Mouse (Mus musculus) CH12.LX (cell line): ENCODE data around the gene Cstb. TPM values are rescaled to one million over a fixed set of nuclear protein-coding genes. Genes with fewer than 3 reads are reported as not detected.

Experiments used
- DNase-seq: peaks from one replicate; pipeline ENCODE4 v3.0.0-alpha.2; 2013; ENCODE audit errors: extremely low read depth
- H3K27ac ChIP-seq: 2 replicates; pipeline ENCODE4 v1.5.1; 2012; ENCODE audit warnings: low read depth, mild to moderate bottlenecking, control low read depth, moderate library complexity; ENCODE audit not compliant: insufficient read depth
- H3K27me3 ChIP-seq: replicated peaks from 2 replicates; pipeline ENCODE3; 2012; ENCODE audit warnings: inconsistent platforms
- H3K36me3 ChIP-seq, 2 experiments: replicated peaks in 1 of 2; 2 replicates each; pipeline versions ENCODE3 to v1.6.1; 2012; ENCODE audit warnings: inconsistent platforms in 1 of 2, low read length in 1 of 2, mild to moderate bottlenecking in 1 of 2, mixed read lengths in 1 of 2, moderate library complexity in 1 of 2; ENCODE audit not compliant: control insufficient read depth in 1 of 2, insufficient read depth in 1 of 2
- H3K4me1 ChIP-seq, 2 experiments: 2 replicates each; pipeline ENCODE4 v1.6.1; 2012; ENCODE audit warnings: inconsistent platforms in 1 of 2, moderate library complexity in 1 of 2; ENCODE audit not compliant: insufficient read depth in 2 of 2, control insufficient read depth in 1 of 2
- H3K4me2 ChIP-seq: 2 replicates; pipeline ENCODE4 v1.6.1; 2012; ENCODE audit warnings: low read depth, mild to moderate bottlenecking, control low read depth; ENCODE audit not compliant: poor library complexity, insufficient read depth, severe bottlenecking
- H3K4me3 ChIP-seq, 3 experiments: fragments of 150-350 bp in 1 of 3; sonication (generic) in 1 of 3; replicated peaks in 1 of 3; 2 replicates each; pipeline versions ENCODE3 to v1.5.1; 2011 to 2012; ENCODE audit warnings: low read depth in 2 of 3, low read length in 2 of 3, mild to moderate bottlenecking in 2 of 3, moderate library complexity in 2 of 3, control low read depth in 1 of 3, improper control_type of control experiment in 1 of 3, inconsistent platforms in 1 of 3, mixed read lengths in 1 of 3; ENCODE audit not compliant: poor library complexity in 1 of 3
- H3K79me2 ChIP-seq: replicated peaks from 2 replicates; pipeline ENCODE4 v1.6.1; 2012; ENCODE audit warnings: mild to moderate bottlenecking, moderate library complexity; ENCODE audit not compliant: control insufficient read depth, poor library complexity, insufficient read depth, severe bottlenecking; ENCODE audit errors: extremely low read depth
- H3K9ac ChIP-seq: 2 replicates; pipeline ENCODE4 v1.6.1; 2012; ENCODE audit warnings: low read depth, mild to moderate bottlenecking, control low read depth, moderate library complexity; ENCODE audit not compliant: insufficient read depth
- H3K9me3 ChIP-seq: replicated peaks from 2 replicates; pipeline ENCODE3; 2012; ENCODE audit warnings: low read length, inconsistent platforms, mixed read lengths
- CHD1 ChIP-seq: IDR thresholded peaks from 2 replicates; pipeline ENCODE4 v1.6.1; 2012; ENCODE audit warnings: low read depth, low read length, improper control_type of control experiment, inconsistent platforms
- CHD2 ChIP-seq: IDR thresholded peaks from 2 replicates; pipeline ENCODE4 v1.6.1; 2011; ENCODE audit warnings: low read length, improper control_type of control experiment
- CTCF ChIP-seq, 2 experiments: IDR thresholded peaks in 1 of 2; conservative IDR thresholded peaks in 1 of 2; 2 replicates each; pipeline ENCODE4 v1.5.1; 2011 to 2012; ENCODE audit warnings: low read depth in 2 of 2, low read length in 2 of 2, improper control_type of control experiment in 1 of 2, inconsistent platforms in 1 of 2, mild to moderate bottlenecking in 1 of 2, moderate library complexity in 1 of 2
- E2F4 ChIP-seq: IDR thresholded peaks from 2 replicates; pipeline ENCODE4 v1.6.1; 2011; ENCODE audit warnings: low read depth, low read length, improper control_type of control experiment; ENCODE audit not compliant: insufficient replicate concordance
- ELF1 ChIP-seq: IDR thresholded peaks from 2 replicates; pipeline ENCODE4 v1.6.1; 2014; ENCODE audit warnings: low read depth, mild to moderate bottlenecking, inconsistent platforms, low read length, improper control_type of control experiment
- EP300 ChIP-seq: IDR thresholded peaks from 2 replicates; pipeline ENCODE4 v1.6.1; 2011; ENCODE audit warnings: low read length, improper control_type of control experiment
- HCFC1 ChIP-seq: IDR thresholded peaks from 2 replicates; pipeline ENCODE4 v1.6.1; 2012; ENCODE audit warnings: low read depth, mild to moderate bottlenecking, inconsistent platforms, low read length, improper control_type of control experiment
- IRF4 ChIP-seq: IDR thresholded peaks from 2 replicates; pipeline ENCODE4 v1.6.1; 2014; ENCODE audit warnings: low read depth, mild to moderate bottlenecking, inconsistent platforms, low read length, improper control_type of control experiment
- JUN ChIP-seq: IDR thresholded peaks from 2 replicates; pipeline ENCODE4 v1.6.1; 2011; ENCODE audit warnings: low read depth, mild to moderate bottlenecking, low read length, improper control_type of control experiment, moderate library complexity; ENCODE audit not compliant: insufficient read depth
- JUND ChIP-seq: conservative IDR thresholded peaks from 2 replicates; pipeline ENCODE4 v1.6.1; 2011; ENCODE audit warnings: low read depth, low read length, improper control_type of control experiment
- KAT2A ChIP-seq: IDR thresholded peaks from 2 replicates; pipeline ENCODE4 v1.6.1; 2012; ENCODE audit warnings: low read length, improper control_type of control experiment, inconsistent platforms; ENCODE audit not compliant: insufficient replicate concordance
- MAFK ChIP-seq: IDR thresholded peaks from 2 replicates; pipeline ENCODE4 v1.6.1; 2011; ENCODE audit warnings: low read length, improper control_type of control experiment; ENCODE audit not compliant: insufficient replicate concordance
- MAX ChIP-seq: IDR thresholded peaks from 2 replicates; pipeline ENCODE4 v1.6.1; 2011; ENCODE audit warnings: low read length, improper control_type of control experiment
- MXI1 ChIP-seq: IDR thresholded peaks from 2 replicates; pipeline ENCODE4 v1.6.1; 2011; ENCODE audit warnings: mild to moderate bottlenecking, low read depth, low read length, improper control_type of control experiment
- MYC ChIP-seq: IDR thresholded peaks from 2 replicates; pipeline ENCODE4 v1.6.1; 2011; ENCODE audit warnings: low read depth, mild to moderate bottlenecking, improper control_type of control experiment, low read length
- NELFE ChIP-seq: IDR thresholded peaks from 2 replicates; pipeline ENCODE4 v1.6.1; 2011; ENCODE audit warnings: low read depth, low read length, improper control_type of control experiment
- NRF1 ChIP-seq: IDR thresholded peaks from 2 replicates; pipeline ENCODE4 v1.6.1; 2014; ENCODE audit warnings: low read depth, mild to moderate bottlenecking, inconsistent platforms, low read length, improper control_type of control experiment, moderate library complexity
- POLR2A ChIP-seq: IDR thresholded peaks from 2 replicates; pipeline ENCODE4 v1.6.1; 2011; ENCODE audit warnings: low read depth, mild to moderate bottlenecking, improper control_type of control experiment, low read length
- POLR2AphosphoS2 ChIP-seq: IDR thresholded peaks from 2 replicates; pipeline ENCODE4 v1.6.1; 2011; ENCODE audit warnings: low read depth, low read length, improper control_type of control experiment
- SIN3A ChIP-seq: IDR thresholded peaks from 2 replicates; pipeline ENCODE4 v1.6.1; 2012; ENCODE audit warnings: low read length, improper control_type of control experiment, inconsistent platforms
- SMC3 ChIP-seq: IDR thresholded peaks from 2 replicates; pipeline ENCODE4 v1.6.1; 2011; ENCODE audit warnings: low read depth, low read length, improper control_type of control experiment
- TCF12 ChIP-seq: IDR thresholded peaks from 2 replicates; pipeline ENCODE4 v1.6.1; 2014; ENCODE audit warnings: low read depth, mild to moderate bottlenecking, inconsistent platforms, low read length, improper control_type of control experiment
- UBTF ChIP-seq: IDR thresholded peaks from 2 replicates; pipeline ENCODE4 v1.6.1; 2012; ENCODE audit warnings: low read depth, mild to moderate bottlenecking, inconsistent platforms, low read length, improper control_type of control experiment, moderate library complexity
- USF1 ChIP-seq: IDR thresholded peaks from 2 replicates; pipeline ENCODE4 v1.6.1; 2014; ENCODE audit warnings: low read depth, mild to moderate bottlenecking, inconsistent platforms, low read length, improper control_type of control experiment
- USF2 ChIP-seq: conservative IDR thresholded peaks from 2 replicates; pipeline ENCODE4 v1.6.1; 2011; ENCODE audit warnings: low read depth, low read length, improper control_type of control experiment
- ZC3H11A ChIP-seq: IDR thresholded peaks from 2 replicates; pipeline ENCODE4 v1.6.1; 2012; ENCODE audit warnings: low read depth, mild to moderate bottlenecking, inconsistent platforms, low read length, improper control_type of control experiment
- ZKSCAN1 ChIP-seq: IDR thresholded peaks from 2 replicates; pipeline ENCODE4 v1.6.1; 2012; ENCODE audit warnings: low read depth, inconsistent platforms, low read length, improper control_type of control experiment, borderline replicate concordance
- ZMIZ1 ChIP-seq: IDR thresholded peaks from 2 replicates; pipeline ENCODE4 v1.6.1; 2012; ENCODE audit warnings: low read depth, mild to moderate bottlenecking, inconsistent platforms, low read length, improper control_type of control experiment
- ZNF384 ChIP-seq: IDR thresholded peaks from 2 replicates; pipeline ENCODE4 v1.6.1; 2012; ENCODE audit warnings: low read depth, low read length, improper control_type of control experiment, inconsistent platforms
- dilution Hi-C: fragments of 300-500 bp; cut with MboI; formaldehyde crosslinking; loops from 2 replicates; pipeline ENCODE4 v1.14.3; 2020; ENCODE audit warnings: low sequenced_read_pairs; ENCODE audit not compliant: extremely low pct_unique_long_range_greater_than_20kb, extremely low pct_ligation_motif_present
- in situ Hi-C: fragments of 300-500 bp; cut with MboI; formaldehyde crosslinking; loops from 3 replicates; pipeline ENCODE4 v1.14.3; 2019; ENCODE audit warnings: low sequenced_read_pairs, low pct_ligation_motif_present, low pct_unique_long_range_greater_than_20kb, mixed read lengths
- polyA plus RNA-seq: library from polyadenylated mRNA; unstranded; fragments of >175 nt; gene quantifications from 2 replicates; pipeline ENCODE4 v1.2.1, GENCODE M21; 2012; ENCODE audit warnings: low read depth; ENCODE audit not compliant: insufficient read length
- total RNA-seq, 2 experiments: library from RNA; depleted of rRNA; stranded (reverse); fragments of 300-350 nt in 1 of 2; fragments of >200 nt in 1 of 2; gene quantifications; 2 replicates each; pipeline ENCODE4 v1.2.3; 2012 to 2014

Cstb gene
- total and polyA plus RNA-seq, 3 experiments: 139 to 226 (median 194) TPM

DNA sequence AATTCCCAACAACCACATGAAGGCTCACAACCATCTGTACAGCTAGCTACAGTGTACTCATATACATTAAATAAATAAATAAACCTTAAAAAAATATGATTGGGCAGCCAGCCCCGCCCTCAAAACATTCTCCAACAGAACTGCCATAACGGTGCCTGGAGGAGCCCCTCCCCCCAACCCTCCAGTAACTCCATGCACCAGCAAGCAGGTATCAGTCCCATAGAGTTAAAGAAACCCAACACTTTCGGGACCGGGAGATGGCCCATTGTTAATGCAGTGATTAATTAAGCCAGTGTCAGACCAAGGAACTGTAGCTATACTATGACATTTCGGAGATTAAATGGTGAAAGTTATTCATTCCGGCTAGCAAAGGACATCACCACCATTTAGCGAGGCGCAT lies 13.6 kb upstream of the Cstb start:
- Histone ChIP-seq H3K4me2 (peak overlapping the region; percentile 90), H3K4me3 (peak overlapping the region; percentile 97 to 99 (median 98)), H3K36me3 (peaks cover 38 to 44% of the 10 kb centered on the region in 2 experiments), H3K27ac (no peak overlapping the region), H3K9ac (peak overlapping the region; percentile 80), H3K9me3 (no peaks in the 10 kb centered on the region), H3K79me2 (peaks cover 36% of the 10 kb centered on the region), H3K4me1 (peaks cover 4 to 45% of the 10 kb centered on the region in 2 experiments), H3K27me3 (no peaks in the 10 kb centered on the region)
- in situ Hi-C loops: no loop called here
- dilution Hi-C loops: no loop called here
- no peak for DNase-seq
- TF ChIP-seq KAT2A: no peak
- no peak for TF ChIP-seq CHD2
- no peak for TF ChIP-seq SIN3A
- TF ChIP-seq IRF4: no peak
- TF ChIP-seq HCFC1: no peak
- TF ChIP-seq MYC: no peak
- no peak for TF ChIP-seq NELFE
- no peak for TF ChIP-seq ZNF384
- no peak for TF ChIP-seq CHD1
- TF ChIP-seq SMC3: no peak
- no peak for TF ChIP-seq NRF1
- TF ChIP-seq JUN: no peak
- TF ChIP-seq USF1: no peak
- TF ChIP-seq UBTF: no peak
- TF ChIP-seq JUND: no peak
- TF ChIP-seq ELF1: no peak
- no peak for TF ChIP-seq MXI1

DNA sequence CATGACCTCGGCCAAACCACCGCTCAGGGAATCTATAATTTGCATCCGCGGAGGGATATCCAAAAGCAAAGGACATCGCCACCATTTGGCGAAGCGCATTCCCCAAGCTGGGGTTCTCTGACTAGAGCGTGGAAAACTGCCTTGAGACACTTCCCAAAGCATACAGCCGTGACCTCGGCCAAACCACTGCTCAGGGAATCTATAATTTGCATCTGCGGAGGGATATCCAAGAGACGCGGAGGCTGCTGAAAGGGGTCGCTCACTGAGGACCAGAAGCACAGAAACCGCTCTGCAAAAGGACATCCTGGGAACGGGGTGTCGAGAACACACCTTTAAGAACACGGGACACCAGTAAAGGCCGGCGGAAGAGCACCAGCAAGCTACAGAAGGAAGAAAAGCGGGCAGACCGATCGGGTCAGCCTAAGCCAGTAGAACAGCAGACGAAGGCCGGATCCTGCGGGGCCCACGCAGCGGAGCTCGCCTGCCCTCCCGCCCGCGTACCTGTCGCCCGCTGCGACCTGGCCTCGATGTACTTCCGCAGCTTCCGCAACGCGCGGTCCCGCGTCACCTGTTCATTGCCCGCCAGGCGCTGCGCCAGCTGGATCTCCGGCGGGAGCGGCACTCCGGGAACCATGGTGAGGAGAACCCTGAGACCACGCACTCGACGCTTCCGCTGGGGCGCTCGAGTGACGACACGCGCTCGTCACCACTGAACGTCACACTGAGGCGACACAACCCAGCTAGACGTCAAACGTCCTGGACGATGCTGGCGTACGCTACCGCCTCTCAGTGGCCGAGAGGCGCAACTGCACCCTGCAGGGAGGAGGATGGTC lies 12.9 kb upstream of the Cstb start, which contains the start of gene Rrp1:
TSS of gene Rrp1 (minus strand) at position 725 of the 833 bp plus-strand sequence.
- H3K27me3 ChIP-seq: no peaks in the 10 kb centered on the region
- in situ Hi-C loops (no loop called here), dilution Hi-C loops (no loop called here)
- H3K9me3 ChIP-seq: no peaks in the 10 kb centered on the region
- H3K4me2 ChIP-seq: peak within 1 kb of the TSS; percentile 90
- DNase-seq: peak; percentile 93
- H3K4me3 ChIP-seq: peak within 1 kb of the TSS; percentile 97 to 99 (median 98)
- peak within 1 kb of the TSS; percentile 70 for H3K27ac ChIP-seq
- peaks cover 4 to 45% of the 10 kb centered on the region in 2 experiments for H3K4me1 ChIP-seq
- H3K79me2 ChIP-seq: peaks cover 36% of the 10 kb centered on the region
- H3K36me3 ChIP-seq: peaks cover 33 to 37% of the 10 kb centered on the region in 2 experiments
- H3K9ac ChIP-seq: peak within 1 kb of the TSS; percentile 80
- TF ChIP-seq MXI1: peak; percentile 93
- no peak for TF ChIP-seq ZKSCAN1
- peak; percentile 73 for TF ChIP-seq POLR2A
- TF ChIP-seq E2F4: 0 out of 2 replicates have a peak, but pooled peaks have one; percentile 14
- peak; percentile 90 for TF ChIP-seq HCFC1
- TF ChIP-seq USF2: no peak
- TF ChIP-seq CHD2: peak; percentile 46; the same call in 1 of the 2 replicates
- 0 out of 2 replicates have a peak, but pooled peaks have one; percentile 32 for TF ChIP-seq JUND
- peak; percentile 92 to 99 for TF ChIP-seq CTCF (conservative IDR thresholded peaks at IDR 0.05 in 1 of 2, IDR thresholded peaks at IDR 0.05 in 1 of 2; ENCODE audit: low read depth in 2 of 2, low read length in 2 of 2)
- no peak for TF ChIP-seq USF1
- peak; percentile 89 for TF ChIP-seq MAX
- TF ChIP-seq SIN3A: peak; percentile 94
- TF ChIP-seq CHD1: peak; percentile 51; the same call in 1 of the 2 replicates
- peak; percentile 92 for TF ChIP-seq ELF1
- TF ChIP-seq MAFK: no peak
- TF ChIP-seq POLR2AphosphoS2: peak; percentile 32; the same call in 1 of the 2 replicates
- TF ChIP-seq UBTF: 0 out of 2 replicates have a peak, but pooled peaks have one; percentile 48
- no peak; the same call in 1 of the 2 replicates for TF ChIP-seq ZC3H11A
- peak; percentile 80 for TF ChIP-seq TCF12
- TF ChIP-seq IRF4: peak; percentile 74
- TF ChIP-seq EP300: no peak
- peak; percentile 83; the same call in 1 of the 2 replicates for TF ChIP-seq KAT2A
- TF ChIP-seq ZMIZ1: 0 out of 2 replicates have a peak, but pooled peaks have one; percentile 65
